Mouse (Mus musculus): ENCODE measurements around the gene Gm45717.
"Not testable (repeated sequence)": the region's sequence is repeated elsewhere in the genome, so short reads cannot be mapped to it uniquely, and the experiment has no call there.

DNA sequence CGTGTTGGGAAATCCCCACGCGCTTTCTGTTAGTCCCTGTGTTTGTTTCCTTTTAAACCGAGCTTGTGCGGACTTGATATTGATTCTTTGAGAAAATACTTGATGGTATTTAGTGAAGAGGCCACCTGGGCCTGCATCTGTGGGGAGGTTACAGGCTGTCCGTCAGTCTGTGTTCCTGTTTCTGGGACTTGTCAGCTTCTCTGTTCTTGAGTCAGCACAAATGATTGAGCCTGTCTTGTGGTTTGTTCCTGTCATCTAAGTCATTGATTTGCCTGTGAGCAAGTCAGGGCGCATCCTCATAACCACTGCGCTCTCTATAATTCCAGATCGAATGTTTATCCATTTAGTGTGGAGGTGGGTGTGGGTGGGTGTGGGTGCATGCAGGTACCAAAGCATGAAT lies 21.0 kb upstream of the Gm45717 start:
- TF ChIP-seq USF1 (IDR thresholded peaks at IDR 0.05; ENCODE audit: low read depth); CTCF (IDR thresholded peaks at IDR 0.05; ENCODE audit: control insufficient read depth, insufficient read depth, insufficient read length): not testable (repeated sequence)

All from C2C12 (cell line).